Mouse (Mus musculus) brain, embryonic 14.5 days (tissue): ENCODE measurements at regions not wholly inside any gene's neighbourhood (a gene's known extent, or its start where the extent isn't known, plus 50 kb on each side); places are given as distances from the start of the nearest gene placed in this dataset.

Experiments
- CTCF ChIP-seq: fragments of 200-500 bp; IDR thresholded peaks from 2 replicates; pipeline ENCODE4 v1.5.1; 2012; ENCODE audit warnings: inconsistent platforms, mild to moderate bottlenecking, moderate library complexity, borderline replicate concordance; ENCODE audit not compliant: insufficient read depth, insufficient read length; ENCODE audit errors: extremely low read depth
- POLR2A ChIP-seq: fragments of 200-500 bp; IDR thresholded peaks from 2 replicates; pipeline ENCODE4 v1.6.1; 2012; ENCODE audit warnings: mild to moderate bottlenecking, inconsistent platforms, borderline replicate concordance; ENCODE audit not compliant: poor library complexity, insufficient read depth, insufficient read length, severe bottlenecking; ENCODE audit errors: extremely low read depth

DNA sequence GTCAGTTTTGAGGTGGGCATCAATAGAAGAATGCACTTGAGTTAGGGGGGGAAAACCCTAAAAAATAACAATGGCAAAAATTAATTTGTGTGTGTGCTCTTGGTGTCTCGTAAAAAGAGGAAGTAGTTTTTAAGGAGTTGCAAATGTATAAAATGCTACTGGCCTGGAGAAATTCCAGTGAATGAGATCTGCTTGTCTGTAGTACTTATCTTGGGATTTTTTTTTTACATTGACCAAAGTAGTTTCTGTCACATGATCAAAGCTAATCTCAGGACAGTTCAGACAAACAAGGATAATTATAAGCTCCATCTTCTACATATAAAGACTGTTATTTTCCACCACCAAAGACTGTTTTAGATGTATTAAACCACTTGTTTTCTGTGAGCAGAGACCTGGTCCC, 128.3 kb upstream of the Zeb2 start:
- TF ChIP-seq CTCF, result no peak
- TF ChIP-seq POLR2A, result no peak
